Mouse (Mus musculus) embryo, embryonic 10.5 days (tissue): ENCODE results near the gene Ddx51.

Experiments used
- DNase-seq: peaks from one replicate; pipeline ENCODE4 v3.0.0-alpha.2; 2015; ENCODE audit warnings: low spot score

Ddx51 gene

DNA sequence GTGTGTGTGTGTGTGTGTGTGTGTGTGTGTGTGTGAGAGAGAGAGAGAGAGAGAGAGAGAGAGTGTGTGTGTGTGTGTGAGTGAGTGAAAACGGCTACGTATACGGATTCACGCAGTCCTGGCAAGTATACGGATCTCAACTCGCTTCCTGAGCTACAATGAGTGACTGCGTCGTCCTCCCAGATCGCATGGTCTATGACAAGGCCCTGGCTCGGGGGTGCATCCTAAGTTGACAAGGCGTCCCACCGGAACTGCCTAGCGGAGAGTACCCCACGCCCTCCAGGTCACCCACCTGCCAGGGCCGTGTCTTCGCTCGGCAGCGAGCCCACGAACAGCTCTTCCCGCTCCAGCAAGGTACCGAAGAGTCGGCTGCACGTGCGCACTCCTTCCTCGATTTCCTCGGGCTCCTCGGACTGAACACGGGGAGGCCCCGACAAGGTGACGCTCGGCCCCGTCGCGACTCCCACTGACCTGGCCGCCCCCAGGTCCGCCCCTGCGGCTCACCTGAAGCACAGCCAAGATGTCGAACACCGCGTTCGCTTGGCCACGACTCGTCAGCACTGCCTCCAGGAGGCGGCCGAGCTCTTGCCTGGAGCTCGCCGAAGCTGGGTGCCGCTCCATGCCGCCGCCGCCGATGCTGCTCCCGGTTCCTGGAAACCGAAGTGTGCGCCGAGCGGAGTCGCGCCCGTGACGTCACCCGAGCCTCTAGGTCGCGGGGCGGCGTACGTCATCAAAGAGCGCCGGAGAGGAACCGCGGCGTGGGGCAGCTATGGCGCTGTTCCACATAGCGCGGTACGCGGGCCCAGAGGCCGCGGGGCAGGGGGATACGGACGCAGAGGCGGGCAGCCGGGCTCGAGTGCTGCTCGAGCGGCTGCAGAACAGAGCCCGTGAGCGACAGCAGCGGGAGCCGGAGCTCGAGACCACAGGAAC, at the start of gene Ddx51, which contains the start of gene Noc4l:
Ddx51 (plus strand) TSS at position 733 of the 930 bp plus-strand sequence.
Noc4l (minus strand) TSS at position 699 of the 930 bp plus-strand sequence.
- DNase-seq = peak; percentile 95

DNA sequence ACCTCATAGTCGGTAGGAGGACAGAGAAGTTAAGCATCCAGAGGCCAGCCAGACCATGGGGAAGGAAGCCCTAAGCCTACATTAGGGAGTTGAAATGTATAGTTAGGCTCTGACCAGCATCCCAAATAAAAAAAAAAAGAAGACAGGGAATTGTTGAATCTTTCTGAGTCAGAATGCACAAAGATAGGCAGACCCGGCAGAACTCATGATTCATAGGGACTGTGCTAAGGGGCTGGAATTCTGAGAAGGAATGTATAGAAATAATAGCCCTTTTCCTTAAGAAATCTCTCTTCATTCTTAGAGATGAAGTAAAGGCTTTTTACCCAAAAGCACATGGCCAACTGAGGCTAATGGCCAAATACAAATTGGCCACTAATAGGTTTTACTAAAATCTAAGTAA, 48.9 kb upstream of the Ddx51 start:
- no peak for DNase-seq

DNA sequence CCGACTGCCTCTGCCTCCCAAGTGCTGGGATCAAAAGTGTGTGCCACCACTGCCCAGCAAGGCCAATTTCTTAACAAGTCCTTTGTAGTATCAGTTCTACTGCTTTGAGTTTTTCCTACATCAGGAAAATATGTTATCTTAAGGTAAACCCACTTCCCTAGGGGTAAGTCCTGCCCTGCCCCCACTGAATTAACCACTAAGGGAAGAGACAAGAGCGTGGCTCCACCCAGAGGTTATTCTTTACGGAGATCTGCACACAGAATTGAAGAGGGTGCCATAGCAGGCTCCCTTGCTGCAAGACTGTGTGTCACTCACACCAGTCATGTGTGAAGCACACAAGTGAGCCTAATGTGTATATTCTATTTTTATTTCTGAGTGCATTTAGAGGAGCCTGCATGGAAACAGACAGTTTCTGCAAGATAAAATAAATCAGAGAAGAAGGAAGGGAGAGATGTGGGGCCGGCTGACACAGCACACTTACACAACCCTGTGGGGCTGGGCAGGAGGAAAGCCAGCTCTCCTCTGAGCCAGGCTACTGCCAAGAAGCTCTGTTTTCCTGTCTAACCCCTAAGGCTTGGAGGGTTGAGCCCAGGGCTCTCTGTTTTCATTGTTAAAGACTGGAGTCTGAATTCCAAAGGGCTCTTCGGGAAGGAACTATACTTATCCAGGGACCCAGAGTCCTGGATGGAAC, 47.6 kb upstream of the Ddx51 start:
- no peak for DNase-seq

DNA sequence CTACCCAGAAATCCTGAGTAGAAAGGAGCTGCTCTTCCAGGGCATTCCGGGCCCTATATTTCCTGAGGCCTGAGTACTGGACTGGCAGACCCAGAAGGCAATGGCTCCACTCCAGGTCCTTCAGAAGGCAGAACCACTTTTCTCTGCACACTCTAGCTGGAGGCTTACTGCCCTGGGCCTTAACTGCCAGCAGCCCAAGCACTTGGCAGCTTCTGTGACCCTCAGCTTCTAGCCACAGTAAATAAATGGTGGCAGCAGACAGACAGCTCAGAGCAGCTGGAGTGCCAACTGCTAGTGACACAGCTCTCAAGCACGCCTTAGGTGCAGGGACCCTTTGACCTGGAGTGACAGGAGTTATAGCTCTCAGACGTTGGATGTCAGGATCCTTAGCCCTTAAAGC, 45.5 kb upstream of the Ddx51 start:
- DNase-seq = no peak

GRCm38 (mm10) chr5:110608336-110608735, 44.9 kb upstream of the Ddx51 start:
- no peak for DNase-seq

GRCm38 (mm10) chr5:110608941-110609340, 44.3 kb upstream of the Ddx51 start:
- peak; percentile 42 for DNase-seq

DNA sequence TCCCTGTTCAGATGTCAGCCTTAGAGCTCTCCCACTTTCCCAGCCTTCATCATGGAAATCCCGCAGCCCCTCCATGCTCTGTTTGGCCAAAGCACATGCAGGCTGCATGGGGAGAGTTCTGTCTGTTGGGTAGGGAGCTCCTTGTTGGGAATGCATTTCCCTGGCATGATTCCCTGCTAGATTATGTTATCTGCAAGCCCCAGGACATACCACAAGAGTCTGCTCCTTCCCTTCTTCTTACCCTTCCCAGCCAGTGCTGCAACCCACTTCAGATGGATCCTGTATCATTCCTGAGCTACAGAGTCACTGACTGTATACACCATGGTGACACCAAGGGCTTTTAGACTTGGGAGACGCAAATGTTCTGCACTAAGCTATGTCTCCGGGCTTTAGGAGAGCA, 43.8 kb upstream of the Ddx51 start:
- no peak for DNase-seq

DNA sequence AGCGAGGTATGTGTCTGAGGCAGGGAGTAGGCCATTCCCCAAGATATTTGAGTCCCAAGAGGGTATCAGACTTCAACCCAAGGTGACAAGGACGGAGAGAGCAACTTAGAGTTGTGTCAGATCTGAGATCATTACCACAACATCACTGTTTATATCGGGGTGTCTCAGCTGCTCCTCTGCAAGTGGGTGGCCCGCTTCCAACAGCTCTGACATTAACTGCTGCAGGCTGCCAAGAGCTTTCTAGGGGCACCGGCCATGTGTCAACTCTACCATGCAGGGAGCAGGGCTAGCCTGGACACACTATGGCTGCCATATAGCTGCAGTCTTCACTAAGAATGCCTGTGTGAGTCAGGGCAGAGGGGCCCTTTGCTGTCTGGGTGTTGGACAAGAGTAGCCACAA, 43.4 kb upstream of the Ddx51 start:
- no peak for DNase-seq

GRCm38 (mm10) chr5:110610484-110610883, 42.8 kb upstream of the Ddx51 start:
- no peak for DNase-seq

GRCm38 (mm10) chr5:110611435-110612158, 41.7 kb upstream of the Ddx51 start:
- DNase-seq = peak; percentile 46

- DNase-seq = no peak
These were observed 34.0 kb upstream of the Ddx51 start for GRCm38 (mm10) chr5:110619226-110619625.

- DNase-seq = no peak
These were observed 28.9 kb upstream of the Ddx51 start for GRCm38 (mm10) chr5:110624319-110624718.

DNA sequence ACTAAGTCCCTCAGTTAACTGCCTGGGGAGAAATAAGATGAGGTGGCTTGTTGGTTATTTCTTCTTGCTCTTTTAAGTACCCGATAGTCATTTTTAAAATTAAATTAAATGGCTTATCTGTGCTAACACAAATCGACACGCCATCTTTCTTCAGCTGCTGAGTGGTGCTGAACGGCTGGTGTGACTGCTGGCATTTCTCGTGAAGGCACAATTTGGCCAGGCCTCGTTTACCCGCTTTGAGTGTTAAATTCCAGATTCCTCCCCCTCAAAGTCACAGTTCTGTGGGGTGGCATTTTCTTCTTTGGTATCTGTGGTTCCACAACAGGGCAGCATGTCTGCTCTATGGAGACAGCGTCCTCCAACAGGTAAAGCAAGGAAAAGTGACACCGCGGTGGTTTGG, 25.9 kb upstream of the Ddx51 start:
- no peak for DNase-seq

DNA sequence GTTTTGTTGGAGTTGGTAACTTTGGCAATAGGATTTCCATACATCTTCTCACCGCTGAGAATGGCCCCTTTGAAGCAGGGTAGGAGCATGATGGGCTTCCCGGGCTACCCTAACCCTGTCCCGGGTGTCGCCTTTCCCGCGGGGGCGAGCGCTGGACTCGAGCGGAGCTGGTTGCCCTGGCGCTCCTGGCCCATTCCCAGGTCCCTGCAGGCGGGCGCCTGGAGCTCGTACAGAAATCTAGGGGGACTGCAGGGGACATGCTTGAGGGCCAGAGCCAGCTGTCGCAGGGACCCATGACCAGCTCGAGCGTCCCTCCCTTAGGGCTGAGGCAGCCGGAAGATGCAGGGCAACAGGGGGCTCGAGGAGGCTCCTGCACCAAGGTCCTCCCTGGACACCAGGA, 25.1 kb upstream of the Ddx51 start:
- no peak for DNase-seq

DNA sequence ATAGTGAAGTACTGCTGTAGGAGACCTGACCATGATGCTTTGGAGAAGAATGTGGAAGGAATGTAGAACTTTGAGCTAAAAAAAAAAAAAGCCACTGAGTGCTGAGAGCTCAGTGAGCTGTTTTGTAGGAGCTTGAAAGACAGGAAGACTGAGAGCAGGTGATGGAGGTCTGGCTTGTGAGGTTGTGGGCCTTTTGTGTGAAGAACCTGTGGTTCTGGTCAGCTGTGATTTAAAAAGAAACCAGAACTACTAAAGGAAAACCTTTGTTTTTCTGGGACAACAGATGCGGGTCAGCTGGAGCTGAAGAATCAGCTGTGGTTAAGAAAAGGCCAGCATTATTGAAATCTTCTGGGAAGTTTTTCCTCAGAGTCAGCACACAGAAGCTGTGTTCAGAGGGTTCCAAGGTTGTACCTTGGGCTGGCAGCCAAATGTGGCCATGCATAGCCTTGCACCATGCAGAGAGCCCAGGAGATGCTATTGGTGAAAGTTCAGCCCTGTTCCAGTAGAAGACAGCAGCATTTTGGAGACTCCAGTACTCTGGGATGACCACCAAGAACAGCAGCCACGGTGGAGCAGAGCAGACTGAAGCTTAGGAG, 23.6 kb upstream of the Ddx51 start:
- DNase-seq = no peak

DNA sequence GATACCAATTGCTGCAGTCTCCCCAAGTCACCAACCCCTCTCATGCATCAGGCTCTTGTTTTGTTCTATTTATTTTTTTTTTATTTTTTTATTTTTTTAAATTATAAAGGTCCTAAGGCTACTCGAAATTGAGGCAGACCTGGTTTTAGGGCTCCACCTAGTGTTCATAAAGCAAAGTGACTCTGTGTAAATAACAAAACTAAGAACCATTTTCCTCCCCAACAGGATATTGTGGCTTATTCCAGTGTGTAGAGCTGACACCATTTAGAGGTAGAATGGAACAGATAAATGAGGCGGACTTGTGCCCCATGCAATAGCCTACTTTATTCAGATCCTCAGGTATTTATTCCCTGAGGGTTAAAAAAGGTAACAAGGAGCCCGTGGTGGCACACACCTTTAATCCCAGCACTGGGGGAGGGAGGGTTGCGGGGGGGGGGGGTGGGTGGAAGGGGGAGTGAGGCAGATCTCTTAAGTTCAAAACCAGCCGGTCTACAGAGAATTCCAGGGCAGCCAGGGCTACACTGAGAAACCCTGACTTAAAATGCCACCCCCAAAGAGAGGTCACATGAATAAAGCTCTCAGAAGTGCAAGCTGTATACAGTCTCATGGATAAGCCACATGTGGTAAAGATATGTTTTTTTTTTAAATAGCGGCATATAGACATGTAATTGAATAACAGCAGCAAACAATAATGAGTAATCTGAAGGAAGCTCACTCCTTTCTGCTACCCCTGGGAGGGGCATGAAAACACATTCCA, 17.1 kb upstream of the Ddx51 start:
- DNase-seq = peak; percentile 67

GRCm38 (mm10) chr5:110638306-110639074, 14.8 kb upstream of the Ddx51 start:
- DNase-seq = no peak

GRCm38 (mm10) chr5:110639459-110639858, 13.8 kb upstream of the Ddx51 start:
- peak; percentile 86 for DNase-seq

- no peak for DNase-seq
These were observed 6.9 kb upstream of the Ddx51 start for GRCm38 (mm10) chr5:110646377-110646776.

DNA sequence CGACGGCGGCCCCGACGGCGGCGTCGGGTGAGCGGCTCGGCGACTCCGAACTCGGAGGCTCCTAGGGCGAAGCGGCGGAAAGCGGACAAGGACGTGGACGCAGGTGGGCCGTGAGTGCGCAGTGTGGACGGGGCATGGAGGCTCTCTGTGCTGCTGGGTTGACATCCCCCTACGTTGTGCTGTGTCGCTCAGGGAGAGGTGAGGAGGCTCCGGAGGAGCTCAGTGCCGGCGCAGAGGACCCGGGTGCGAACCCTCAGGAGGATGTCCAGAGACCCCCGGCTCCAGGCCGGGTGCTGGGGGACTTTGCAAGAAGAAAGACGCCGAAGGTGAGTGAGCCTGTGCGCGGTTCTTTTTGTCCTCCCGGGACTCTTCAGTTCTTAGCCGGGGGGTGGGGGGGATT, 435 bp downstream of the Ddx51 start:
- DNase-seq = no peak

DNA sequence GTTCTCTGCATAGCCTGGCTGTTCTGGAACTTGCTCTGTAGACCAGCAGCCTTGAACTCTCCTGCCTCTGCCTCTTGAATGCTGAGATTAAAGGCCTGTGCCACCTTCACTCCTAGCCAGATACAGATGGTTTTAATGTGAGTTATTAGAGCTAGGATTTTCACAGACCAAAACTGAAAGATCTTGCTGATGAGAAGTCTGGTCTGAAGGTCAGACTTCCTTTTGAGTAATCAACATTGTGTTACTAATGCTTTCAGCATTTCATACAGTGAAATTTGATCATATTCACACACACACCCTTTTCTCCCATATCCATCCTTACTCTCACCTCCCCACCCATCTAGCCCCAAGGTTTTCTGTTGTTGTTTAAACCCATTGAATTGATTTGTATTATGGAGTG, 6.4 kb downstream of the Ddx51 start:
- no peak for DNase-seq
